In genomic region chr17:46712442-46712841, GRCm38 (mm10) we compare ENCODE assay signal across 8 mouse cellular contexts. TPM values are rescaled to one million over a fixed set of nuclear protein-coding genes. Genes with fewer than 3 reads are reported as not detected.
A peak's percentile ranks its signal among the peaks of the same experiment; 100 is the strongest.
DNase-seq lines count a peak whose midpoint lies in the region; ATAC-seq lines count a peak whose summit lies in the region.

No protein-coding gene starts in this region.

- H3K36me3 ChIP-seq in heart, embryonic 10.5 days = peaks cover 36% of the 10 kb centered on the region
- H3K36me3 ChIP-seq in forebrain, embryonic 12.5 days (replicated peaks) = peaks cover 33% of the 10 kb centered on the region
- H3K36me3 ChIP-seq in liver, embryonic 15.5 days (replicated peaks) = peaks cover 34% of the 10 kb centered on the region

- H3K9ac ChIP-seq in forebrain, embryonic 12.5 days = peak overlapping the region; percentile 91; the same call in 1 of the 2 replicates
- peak overlapping the region; percentile 96 for H3K9ac ChIP-seq in liver, embryonic 15.5 days

- no peak for ATAC-seq in forebrain, embryonic 12.5 days (ENCODE audit: low FRiP score)
- ATAC-seq in liver, embryonic 15.5 days (ENCODE audit: insufficient read depth) = no peak

- peak overlapping the region; percentile 100 for H3K4me2 ChIP-seq in forebrain, embryonic 12.5 days
- peak overlapping the region; percentile 89 for H3K4me2 ChIP-seq in liver, embryonic 15.5 days

- peaks cover 18% of the 10 kb centered on the region for H3K4me1 ChIP-seq in heart, embryonic 10.5 days
- H3K4me1 ChIP-seq in forebrain, embryonic 12.5 days = peaks cover 16% of the 10 kb centered on the region
- H3K4me1 ChIP-seq in liver, embryonic 15.5 days (replicated peaks) = peaks cover 34% of the 10 kb centered on the region

- H3K9me3 ChIP-seq in heart, embryonic 10.5 days = no peaks in the 10 kb centered on the region
- H3K9me3 ChIP-seq in forebrain, embryonic 12.5 days = no peaks in the 10 kb centered on the region
- H3K9me3 ChIP-seq in liver, embryonic 15.5 days (replicated peaks) = no peaks in the 10 kb centered on the region

- H3K4me3 ChIP-seq in heart, embryonic 10.5 days = peak overlapping the region; percentile 100
- peak overlapping the region; percentile 100 for H3K4me3 ChIP-seq in forebrain, embryonic 12.5 days (replicated peaks)
- H3K4me3 ChIP-seq in liver, embryonic 15.5 days (replicated peaks) = peak overlapping the region; percentile 99

- H3K27me3 ChIP-seq in heart, embryonic 10.5 days (ENCODE audit: insufficient read depth, poor library complexity, severe bottlenecking) = no peaks in the 10 kb centered on the region
- H3K27me3 ChIP-seq in forebrain, embryonic 12.5 days = no peaks in the 10 kb centered on the region
- no peaks in the 10 kb centered on the region for H3K27me3 ChIP-seq in liver, embryonic 15.5 days

- intact Hi-C loops in gastrocnemius, postnatal 14 days (cut with DNase I; ENCODE audit: low total_unique reads) = no loop called here

- no peak overlapping the region for H3K27ac ChIP-seq in heart, embryonic 10.5 days
- no peak overlapping the region for H3K27ac ChIP-seq in forebrain, embryonic 12.5 days
- peak overlapping the region; percentile 80; the same call in 1 of the 2 replicates for H3K27ac ChIP-seq in liver, embryonic 15.5 days (replicated peaks)

- no peak for DNase-seq in heart, embryonic 10.5 days (ENCODE audit: low spot score)
- DNase-seq in heart, postnatal 4 days = no peak
- peak; percentile 66 for DNase-seq in CD4-positive helper T cell, adult 2 months (ENCODE audit: low read depth, low spot score)
- no peak for DNase-seq in embryo, embryonic 10 days (ENCODE audit: low spot score)
- DNase-seq in layer of hippocampus, postnatal 25 days (ENCODE audit: extremely low spot score in 1 of 2, low spot score in 1 of 2) = no peak
- no peak for DNase-seq in gastrocnemius, postnatal 14 days

- WGBS in heart, embryonic 10.5 days = 66% methylated on average over 7 of the region's 7 CpGs
- 80% methylated on average over 7 of the region's 7 CpGs for WGBS in forebrain, embryonic 12.5 days
- 13% methylated on average over 7 of the region's 7 CpGs for WGBS in liver, embryonic 15.5 days (ENCODE audit: insufficient replicate concordance)

RNA-seq across cellular contexts. Expression of gene Pex6, which starts 1.2 kb away (rescaled TPM):
- 14.0 and 21.9 TPM in 2 replicates for polyA plus RNA-seq in heart, embryonic 10.5 days (2016; fragmentation: Nextera tagmentation; extraction: Ambion mirVana)
- total RNA-seq in heart, postnatal 4 days (2021) = 10 to 100 TPM; 12.0 to 14.4 TPM
- 28.7 and 29.3 TPM in 2 replicates for polyA plus RNA-seq in forebrain, embryonic 12.5 days (2016; fragmentation: Nextera tagmentation; extraction: Ambion mirVana)
- polyA plus RNA-seq in liver, embryonic 15.5 days (2015; fragmentation: Nextera tagmentation; extraction: Ambion mirVana) = 9.7 and 11.9 TPM in 2 replicates
- 10 to 100 TPM; 52.7 to 53.5 TPM for total RNA-seq in layer of hippocampus, postnatal 25 days (2021)
- 10 to 100 TPM; 10.1 to 11.2 TPM for total RNA-seq in gastrocnemius, postnatal 14 days (2021)

RNA-seq across cellular contexts. Expression of gene Ppp2r5d, which starts 7.5 kb away (rescaled TPM):
- 76.8 and 103 TPM in 2 replicates for polyA plus RNA-seq in heart, embryonic 10.5 days (2016; fragmentation: Nextera tagmentation; extraction: Ambion mirVana)
- 10 to 100 TPM; 41.5 to 42.9 TPM for total RNA-seq in heart, postnatal 4 days (2021)
- polyA plus RNA-seq in forebrain, embryonic 12.5 days (2016; fragmentation: Nextera tagmentation; extraction: Ambion mirVana) = 111 and 124 TPM in 2 replicates
- polyA plus RNA-seq in liver, embryonic 15.5 days (2015; fragmentation: Nextera tagmentation; extraction: Ambion mirVana) = 28.4 and 33.2 TPM in 2 replicates
- total RNA-seq in layer of hippocampus, postnatal 25 days (2021) = 10 to 100 TPM; 88.1 to 91.8 TPM
- 10 to 100 TPM; 26.9 to 29.1 TPM for total RNA-seq in gastrocnemius, postnatal 14 days (2021)

RNA-seq across cellular contexts. Expression of gene Gnmt, which starts 16.5 kb away (rescaled TPM):
- polyA plus RNA-seq in heart, embryonic 10.5 days (2016; fragmentation: Nextera tagmentation; extraction: Ambion mirVana) = 0.83 and 2.3 TPM in 2 replicates
- total RNA-seq in heart, postnatal 4 days (2021) = under 1 TPM; 0.55 to 0.74 TPM
- 0.54 and 0.91 TPM in 2 replicates for polyA plus RNA-seq in forebrain, embryonic 12.5 days (2016; fragmentation: Nextera tagmentation; extraction: Ambion mirVana)
- 59.8 and 101 TPM in 2 replicates for polyA plus RNA-seq in liver, embryonic 15.5 days (2015; fragmentation: Nextera tagmentation; extraction: Ambion mirVana)
- total RNA-seq in layer of hippocampus, postnatal 25 days (2021) = under 1 TPM in 1 of 2 experiments, not detected in 1; 0.68 TPM
- under 1 TPM; 0.41 to 0.75 TPM for total RNA-seq in gastrocnemius, postnatal 14 days (2021)

RNA-seq across cellular contexts. Expression of gene Klhdc3, which starts 31.7 kb away (rescaled TPM):
- 152 and 167 TPM in 2 replicates for polyA plus RNA-seq in heart, embryonic 10.5 days (2016; fragmentation: Nextera tagmentation; extraction: Ambion mirVana)
- total RNA-seq in heart, postnatal 4 days (2021) = 100 to 1,000 TPM; 138 to 140 TPM
- polyA plus RNA-seq in forebrain, embryonic 12.5 days (2016; fragmentation: Nextera tagmentation; extraction: Ambion mirVana) = 131 and 137 TPM in 2 replicates
- 53.4 and 57.4 TPM in 2 replicates for polyA plus RNA-seq in liver, embryonic 15.5 days (2015; fragmentation: Nextera tagmentation; extraction: Ambion mirVana)
- total RNA-seq in layer of hippocampus, postnatal 25 days (2021) = 100 to 1,000 TPM; 180 to 197 TPM
- total RNA-seq in gastrocnemius, postnatal 14 days (2021) = 100 to 1,000 TPM; 150 to 154 TPM

RNA-seq across cellular contexts. Expression of gene Mea1, which starts 33.8 kb away (rescaled TPM):
- 143 and 180 TPM in 2 replicates for polyA plus RNA-seq in heart, embryonic 10.5 days (2016; fragmentation: Nextera tagmentation; extraction: Ambion mirVana)
- 10 to 100 TPM; 62.9 to 66.8 TPM for total RNA-seq in heart, postnatal 4 days (2021)
- polyA plus RNA-seq in forebrain, embryonic 12.5 days (2016; fragmentation: Nextera tagmentation; extraction: Ambion mirVana) = 156 and 158 TPM in 2 replicates
- polyA plus RNA-seq in liver, embryonic 15.5 days (2015; fragmentation: Nextera tagmentation; extraction: Ambion mirVana) = 55.1 and 56.7 TPM in 2 replicates
- total RNA-seq in layer of hippocampus, postnatal 25 days (2021) = 100 to 1,000 TPM in 1 of 2 experiments, 10 to 100 TPM in 1; 94.9 to 109 TPM
- 10 to 100 TPM; 46.2 to 57.6 TPM for total RNA-seq in gastrocnemius, postnatal 14 days (2021)
